Mouse (Mus musculus): ENCODE measurements around the gene Cldn24. TPM values are rescaled to one million over a fixed set of nuclear protein-coding genes. Genes with fewer than 3 reads are reported as not detected.

The Cldn24 gene
- polyA plus RNA-seq, 1 experiment from 2014 or later: not detected

- no peaks in the 10 kb centered on the region for H3K27me3 ChIP-seq (replicated peaks)
- no peaks in the 10 kb centered on the region for H3K36me3 ChIP-seq (replicated peaks)
- no peak overlapping the region for H3K9ac ChIP-seq
- H3K9me3 ChIP-seq: no peaks in the 10 kb centered on the region
- no peak overlapping the region for H3K4me2 ChIP-seq
- 86% methylated on average over 1 of the region's 1 CpGs for WGBS
- ATAC-seq (replicated peaks): no peak
- H3K4me1 ChIP-seq: no peaks in the 10 kb centered on the region
- no peak overlapping the region for H3K27ac ChIP-seq
- H3K4me3 ChIP-seq: no peak overlapping the region
These were observed 12.0 kb downstream of the Cldn24 start for GRCm38 (mm10) chr8:47833944-47834343.

DNA sequence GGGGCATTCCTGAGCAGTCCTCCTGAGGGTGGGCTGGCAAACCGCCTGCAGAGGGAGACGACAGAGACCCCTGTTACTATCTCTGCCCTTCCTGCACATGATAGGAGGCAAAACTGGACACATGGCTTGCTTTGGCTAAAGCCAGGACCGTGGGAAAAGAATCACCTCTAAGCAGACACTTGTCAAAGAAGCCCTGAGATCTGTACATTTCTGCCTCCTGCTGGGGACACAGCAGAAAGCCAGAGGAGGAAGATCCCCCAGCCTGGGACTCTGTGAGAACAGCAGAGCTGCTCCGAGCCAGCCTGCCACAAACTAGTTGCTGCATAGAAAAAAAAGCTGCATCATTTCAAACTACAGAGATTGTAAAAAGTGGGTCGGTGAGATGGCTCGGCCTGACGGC is 21.1 kb downstream of the Cldn24 start:
- WGBS: 83% methylated on average over 7 of the region's 7 CpGs

GRCm38 (mm10) chr8:47843651-47844050 is 21.7 kb downstream of the Cldn24 start:
- H3K9me3 ChIP-seq: no peaks in the 10 kb centered on the region
- H3K4me1 ChIP-seq: no peaks in the 10 kb centered on the region
- no peak overlapping the region for H3K27ac ChIP-seq
- no peak for ATAC-seq (replicated peaks)
- H3K4me2 ChIP-seq: no peak overlapping the region
- WGBS: 95% methylated on average over 10 of the region's 10 CpGs
- no peak overlapping the region for H3K4me3 ChIP-seq
- H3K9ac ChIP-seq: no peak overlapping the region
- H3K27me3 ChIP-seq (replicated peaks): no peaks in the 10 kb centered on the region
- peaks cover 4% of the 10 kb centered on the region; the same call in 1 of the 2 replicates for H3K36me3 ChIP-seq (replicated peaks)

More for the DNA sequence above, 21.1 kb downstream of the Cldn24 start:
- no peak for ATAC-seq (replicated peaks)
- no peaks in the 10 kb centered on the region for H3K4me1 ChIP-seq
- no peak overlapping the region for H3K4me2 ChIP-seq
- H3K27me3 ChIP-seq (replicated peaks): no peaks in the 10 kb centered on the region
- no peaks in the 10 kb centered on the region for H3K9me3 ChIP-seq
- H3K27ac ChIP-seq: no peak overlapping the region
- H3K4me3 ChIP-seq: no peak overlapping the region
- no peak overlapping the region for H3K9ac ChIP-seq
- peaks cover 4% of the 10 kb centered on the region; the same call in 1 of the 2 replicates for H3K36me3 ChIP-seq (replicated peaks)

- H3K9me3 ChIP-seq: no peaks in the 10 kb centered on the region
- 79% methylated on average over 13 of the region's 13 CpGs for WGBS
These were observed 24.0 kb downstream of the Cldn24 start for GRCm38 (mm10) chr8:47845956-47846355.

GRCm38 (mm10) chr8:47847161-47847560 is 25.2 kb downstream of the Cldn24 start:
- Histone ChIP-seq H3K4me1 (no peaks in the 10 kb centered on the region), H3K9me3 (no peaks in the 10 kb centered on the region), H3K4me3 (no peak overlapping the region), H3K9ac (no peak overlapping the region), H3K36me3 (replicated peaks) (no peaks in the 10 kb centered on the region; the same call in 1 of the 2 replicates), H3K27me3 (replicated peaks) (no peaks in the 10 kb centered on the region), H3K27ac (no peak overlapping the region), H3K4me2 (no peak overlapping the region)
- no peak for ATAC-seq (replicated peaks)
- WGBS: 91% methylated on average over 14 of the region's 14 CpGs

More at GRCm38 (mm10) chr8:47845956-47846355, 24.0 kb downstream of the Cldn24 start:
- H3K4me2 ChIP-seq: no peak overlapping the region
- H3K27ac ChIP-seq: no peak overlapping the region
- no peak for ATAC-seq (replicated peaks)
- no peak overlapping the region for H3K9ac ChIP-seq
- H3K36me3 ChIP-seq (replicated peaks): no peaks in the 10 kb centered on the region; the same call in 1 of the 2 replicates
- H3K4me1 ChIP-seq: no peaks in the 10 kb centered on the region
- no peak overlapping the region for H3K4me3 ChIP-seq
- H3K27me3 ChIP-seq (replicated peaks): no peaks in the 10 kb centered on the region

- no peak for ATAC-seq (replicated peaks)
- 98% methylated on average over 6 of the region's 6 CpGs for WGBS
- no peaks in the 10 kb centered on the region for H3K27me3 ChIP-seq (replicated peaks)
- no peak overlapping the region for H3K27ac ChIP-seq
- H3K9me3 ChIP-seq: no peaks in the 10 kb centered on the region
- no peaks in the 10 kb centered on the region for H3K4me1 ChIP-seq
- no peaks in the 10 kb centered on the region; the same call in 1 of the 2 replicates for H3K36me3 ChIP-seq (replicated peaks)
- no peak overlapping the region for H3K9ac ChIP-seq
- no peak overlapping the region for H3K4me2 ChIP-seq
- H3K4me3 ChIP-seq: no peak overlapping the region
These were observed 26.0 kb downstream of the Cldn24 start for GRCm38 (mm10) chr8:47847931-47848330.

DNA sequence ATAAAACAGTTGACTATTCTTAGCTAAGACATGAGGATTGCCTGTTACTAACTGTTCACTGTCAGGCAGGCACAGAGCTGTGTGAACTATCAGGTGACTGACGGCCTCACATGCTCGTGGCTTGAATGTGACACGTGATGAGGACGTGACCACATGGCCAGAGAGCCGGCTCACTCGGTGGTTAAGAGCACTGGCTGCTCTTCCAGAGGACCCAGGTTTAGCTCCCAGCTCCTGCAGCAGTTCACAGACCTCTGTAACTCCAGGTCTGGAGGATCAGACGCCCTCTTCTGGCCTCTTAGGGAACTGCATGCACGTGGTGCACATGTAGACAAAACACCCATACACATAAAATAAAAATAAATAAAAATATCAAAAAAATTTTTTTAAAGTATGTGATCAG is 27.9 kb downstream of the Cldn24 start:
- Histone ChIP-seq H3K27me3 (replicated peaks) (no peaks in the 10 kb centered on the region), H3K9ac (no peak overlapping the region), H3K4me2 (no peak overlapping the region), H3K9me3 (no peaks in the 10 kb centered on the region), H3K27ac (no peak overlapping the region), H3K4me1 (no peaks in the 10 kb centered on the region), H3K4me3 (no peak overlapping the region), H3K36me3 (replicated peaks) (no peaks in the 10 kb centered on the region; the same call in 1 of the 2 replicates)
- ATAC-seq (replicated peaks): no peak
- WGBS: 86% methylated on average over 8 of the region's 8 CpGs

- no peak overlapping the region for H3K9ac ChIP-seq
- no peaks in the 10 kb centered on the region for H3K9me3 ChIP-seq
- 78% methylated on average over 12 of the region's 12 CpGs for WGBS
These were observed 30.0 kb downstream of the Cldn24 start for GRCm38 (mm10) chr8:47851824-47852502.

DNA sequence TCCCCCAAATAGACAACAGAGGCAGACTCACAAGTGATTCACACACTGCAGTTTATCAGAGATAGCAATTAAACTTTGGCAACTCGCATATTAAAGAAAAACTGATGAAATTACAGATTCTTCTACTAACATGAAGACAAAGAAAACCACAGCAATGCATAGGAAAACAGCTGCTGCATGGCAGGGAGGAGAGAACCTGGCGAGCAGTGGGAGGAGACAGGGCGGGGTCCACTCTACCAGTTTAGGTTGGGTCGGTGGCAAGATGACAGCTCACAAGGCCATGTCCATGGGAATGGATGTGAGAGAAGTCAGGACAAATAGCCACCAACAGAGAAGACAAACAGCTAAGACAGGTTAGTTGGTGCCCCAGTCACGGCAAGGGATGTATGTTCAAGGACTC is 30.8 kb downstream of the Cldn24 start:
- no peak for ATAC-seq (replicated peaks)
- Histone ChIP-seq H3K4me2 (no peak overlapping the region), H3K4me1 (no peaks in the 10 kb centered on the region), H3K27me3 (replicated peaks) (no peaks in the 10 kb centered on the region), H3K9me3 (no peaks in the 10 kb centered on the region), H3K4me3 (no peak overlapping the region), H3K9ac (no peak overlapping the region), H3K27ac (no peak overlapping the region), H3K36me3 (replicated peaks) (peaks cover 7% of the 10 kb centered on the region; the same call in 1 of the 2 replicates)
- 87% methylated on average over 5 of the region's 5 CpGs for WGBS

More at GRCm38 (mm10) chr8:47851824-47852502, 30.0 kb downstream of the Cldn24 start:
- H3K36me3 ChIP-seq (replicated peaks): peaks cover 7% of the 10 kb centered on the region; the same call in 1 of the 2 replicates
- H3K4me3 ChIP-seq: no peak overlapping the region
- H3K27me3 ChIP-seq (replicated peaks): no peaks in the 10 kb centered on the region
- H3K4me2 ChIP-seq: no peak overlapping the region
- no peaks in the 10 kb centered on the region for H3K4me1 ChIP-seq
- no peak overlapping the region for H3K27ac ChIP-seq
- no peak for ATAC-seq (replicated peaks)

- no peak overlapping the region for H3K4me3 ChIP-seq
- no peak overlapping the region for H3K9ac ChIP-seq
- no peaks in the 10 kb centered on the region for H3K4me1 ChIP-seq
- no peak overlapping the region for H3K27ac ChIP-seq
- peaks cover 7% of the 10 kb centered on the region; the same call in 1 of the 2 replicates for H3K36me3 ChIP-seq (replicated peaks)
- no peaks in the 10 kb centered on the region for H3K9me3 ChIP-seq
- no peaks in the 10 kb centered on the region for H3K27me3 ChIP-seq (replicated peaks)
- ATAC-seq (replicated peaks): no peak
- no peak overlapping the region for H3K4me2 ChIP-seq
- 85% methylated on average over 5 of the region's 5 CpGs for WGBS
These were observed 31.4 kb downstream of the Cldn24 start for GRCm38 (mm10) chr8:47853356-47853755.

DNA sequence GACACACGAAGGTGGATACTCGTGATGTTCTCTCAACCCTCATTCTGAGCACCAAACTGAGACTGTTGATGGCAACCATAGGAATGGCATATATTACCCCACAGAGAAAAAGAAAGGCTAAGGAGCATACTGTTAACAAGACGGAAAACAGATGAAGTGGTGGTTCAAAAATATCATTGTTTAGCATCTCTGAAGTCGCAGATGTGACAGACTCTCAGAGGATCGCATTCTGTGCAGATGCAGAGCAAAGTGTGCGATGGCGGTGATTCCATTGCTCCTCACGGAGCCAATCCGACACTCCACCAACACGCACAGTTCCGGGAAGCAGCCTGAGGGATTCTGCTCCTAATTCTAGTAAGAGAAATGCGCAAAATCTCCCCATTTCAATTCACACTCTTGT is 37.3 kb downstream of the Cldn24 start:
- Histone ChIP-seq H3K36me3 (replicated peaks) (0 out of 2 replicates have a peak, but pooled peaks cover 7% of the 10 kb centered on the region), H3K4me2 (no peak overlapping the region), H3K4me1 (no peaks in the 10 kb centered on the region), H3K4me3 (no peak overlapping the region), H3K27me3 (replicated peaks) (no peaks in the 10 kb centered on the region), H3K9ac (no peak overlapping the region), H3K9me3 (no peaks in the 10 kb centered on the region), H3K27ac (no peak overlapping the region)
- 85% methylated on average over 12 of the region's 12 CpGs for WGBS
- no peak for ATAC-seq (replicated peaks)

GRCm38 (mm10) chr8:47866568-47866967 is 44.6 kb downstream of the Cldn24 start:
- H3K36me3 ChIP-seq (replicated peaks): no peaks in the 10 kb centered on the region
- H3K27me3 ChIP-seq (replicated peaks): no peaks in the 10 kb centered on the region
- ATAC-seq (replicated peaks): peak; percentile 18
- 86% methylated on average over 8 of the region's 8 CpGs for WGBS
- no peak overlapping the region for H3K4me2 ChIP-seq
- H3K9ac ChIP-seq: no peak overlapping the region
- H3K4me3 ChIP-seq: no peak overlapping the region
- no peaks in the 10 kb centered on the region for H3K9me3 ChIP-seq
- H3K4me1 ChIP-seq: no peaks in the 10 kb centered on the region
- no peak overlapping the region for H3K27ac ChIP-seq

DNA sequence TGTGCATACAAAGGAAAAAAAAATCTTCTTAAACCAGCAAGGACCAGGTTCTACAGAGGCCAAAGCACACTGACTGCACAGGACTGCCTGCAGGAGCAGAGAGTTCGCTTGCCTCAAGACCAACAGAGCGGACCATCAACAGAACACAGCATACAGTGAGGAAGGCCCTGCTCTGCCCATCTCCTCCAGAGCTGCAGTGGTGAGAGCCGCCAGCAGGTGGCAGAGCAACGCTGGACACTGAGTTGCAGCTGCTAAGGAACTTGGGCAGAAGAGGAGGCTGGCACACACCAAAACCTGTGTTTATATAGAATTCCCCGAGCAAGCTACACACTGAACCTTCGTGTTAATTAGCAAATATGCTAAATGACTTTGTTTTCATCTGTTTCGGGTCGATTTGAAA is 45.1 kb downstream of the Cldn24 start:
- H3K4me2 ChIP-seq: no peak overlapping the region
- ATAC-seq (replicated peaks): peak; percentile 73
- WGBS: 25% methylated on average over 8 of the region's 8 CpGs
- H3K36me3 ChIP-seq (replicated peaks): no peaks in the 10 kb centered on the region
- H3K4me3 ChIP-seq: no peak overlapping the region
- no peaks in the 10 kb centered on the region for H3K27me3 ChIP-seq (replicated peaks)
- H3K27ac ChIP-seq: no peak overlapping the region
- H3K9ac ChIP-seq: no peak overlapping the region
- H3K4me1 ChIP-seq: no peaks in the 10 kb centered on the region
- H3K9me3 ChIP-seq: no peaks in the 10 kb centered on the region
